Mouse (Mus musculus) inflammation-experienced regulatory T-cells, adult 16 weeks (primary cell): ENCODE results near the gene Gar1. TPM values are rescaled to one million over a fixed set of nuclear protein-coding genes. Genes with fewer than 3 reads are reported as not detected.

Experiments used
- polyA plus RNA-seq: library from polyadenylated mRNA; unstranded; fragments of 100-300 nt; shearing (Covaris generic); gene quantifications from one replicate; pipeline ENCODE4 v1.2.1, GENCODE M21; 2017

The Gar1 gene
- polyA plus RNA-seq = 51.0 TPM

GRCm38 (mm10) chr3:129831035-129831568 lies at the start of gene Gar1:
Gene Gar1, minus strand, starts transcription at chr3:129831396.

GRCm38 (mm10) chr3:129878405-129879021 lies 47.3 kb upstream of the Gar1 start, which contains the start of gene Pla2g12a:
Gene Pla2g12a, plus strand, starts transcription at chr3:129878606.

GRCm38 (mm10) chr3:129835388-129835934 lies 4.3 kb upstream of the Gar1 start, which contains the start of gene Cfi:
Gene Cfi, plus strand, starts transcription at chr3:129835884.

DNA sequence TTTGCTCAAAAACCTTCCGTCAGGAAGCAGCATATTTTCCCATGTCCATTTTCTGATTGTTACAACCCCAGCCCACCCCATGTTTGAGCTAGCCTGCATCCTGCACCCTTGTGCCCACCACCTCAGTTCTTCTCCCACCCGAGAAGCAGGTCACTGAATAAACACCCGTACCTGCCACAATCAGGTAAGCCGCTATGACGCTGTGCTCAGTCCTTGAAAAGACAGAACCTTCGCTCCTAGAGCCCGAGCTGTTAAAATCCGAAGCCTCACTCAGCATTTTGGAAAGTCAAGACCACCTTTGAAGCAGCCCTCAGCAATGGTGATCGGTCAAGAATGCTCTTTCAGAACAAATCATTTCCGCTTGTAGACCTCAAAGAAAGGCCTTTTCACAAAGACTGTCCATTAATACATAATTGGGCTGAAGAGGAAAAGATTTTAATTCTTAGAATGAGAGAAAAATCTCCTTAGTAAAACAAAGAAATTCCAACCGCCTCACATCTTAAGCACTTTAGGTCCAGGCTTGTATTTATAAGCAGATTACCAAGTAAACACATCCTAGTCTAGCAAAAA lies 8.9 kb downstream of the Gar1 start, which contains the start of gene Rrh:
Gene Rrh (minus strand): TSS at position 382 of the 570 bp plus-strand sequence.

GRCm38 (mm10) chr3:129803765-129804164 lies 27.4 kb downstream of the Gar1 start, which contains the start of gene Lrit3:
Gene Lrit3, minus strand, starts transcription at chr3:129804030.

Other genes starting within 250 kb of the Gar1 start
- gene Egf, start 76.1 kb downstream of the Gar1 start, polyA plus RNA-seq = 1.4 TPM
- not detected for gene Lrit3, start 27.4 kb downstream of the Gar1 start, polyA plus RNA-seq
- gene Rrh, start 8.8 kb downstream of the Gar1 start, polyA plus RNA-seq = not detected
- gene Cfi, start 4.5 kb upstream of the Gar1 start, polyA plus RNA-seq = not detected
- 1.9 TPM for gene Pla2g12a, start 47.2 kb upstream of the Gar1 start, polyA plus RNA-seq
- gene Casp6, start 70.0 kb upstream of the Gar1 start, polyA plus RNA-seq = 71.4 TPM
- 42.0 TPM for gene Mcub, start 138.8 kb upstream of the Gar1 start, polyA plus RNA-seq
- 27.7 TPM for gene Sec24b, start 230.2 kb upstream of the Gar1 start, polyA plus RNA-seq